Mouse (Mus musculus): ENCODE measurements around the gene Dnajc12. TPM values are rescaled to one million over a fixed set of nuclear protein-coding genes. Genes with fewer than 3 reads are reported as not detected.
"Not testable (repeated sequence)": the region's sequence is repeated elsewhere in the genome, so short reads cannot be mapped to it uniquely, and the experiment has no call there.

Dnajc12 gene
- polyA plus RNA-seq, 1 experiment: 0.22 TPM

DNA sequence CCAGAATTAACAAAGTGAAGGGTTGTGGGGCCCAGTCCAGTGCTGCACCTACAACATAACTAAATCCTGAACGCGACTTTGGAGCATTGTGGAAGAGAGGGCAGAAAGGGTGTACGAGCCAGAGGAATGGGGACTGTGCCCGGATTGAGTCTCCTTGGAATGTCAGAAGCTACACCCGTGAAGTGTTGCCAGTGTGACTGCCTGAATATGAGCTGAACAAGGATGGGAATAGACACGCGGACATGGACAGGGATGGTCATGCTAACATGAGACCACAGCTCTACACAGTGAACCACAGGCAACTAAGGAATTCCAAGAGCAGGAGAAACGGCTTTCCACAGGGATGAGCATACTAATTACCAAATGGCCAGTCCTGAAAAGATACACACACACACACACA, 49.9 kb downstream of the Dnajc12 start:
- WGBS: 92% methylated on average over 8 of the region's 8 CpGs
- no peak for TF ChIP-seq POLR2A (IDR thresholded peaks at IDR 0.05; ENCODE audit: low read depth, low read length)
- TF ChIP-seq CTCF (IDR thresholded peaks at IDR 0.05; ENCODE audit: extremely low read depth, insufficient read length, insufficient replicate concordance, low read depth, low read length): no peak
- Histone ChIP-seq H3K4me1 (ENCODE audit: control insufficient read depth, insufficient read depth, insufficient read length, low read length) (no peaks in the 10 kb centered on the region), H3K27me3 (ENCODE audit: control insufficient read depth, insufficient read depth, low read length) (no peaks in the 10 kb centered on the region), H3K4me3 (ENCODE audit: low read depth, low read length) (no peak overlapping the region), H3K36me3 (ENCODE audit: control insufficient read depth, insufficient read depth, low read length) (no peaks in the 10 kb centered on the region), H3K27ac (ENCODE audit: insufficient read depth, low read depth, low read length) (no peak overlapping the region)

DNA sequence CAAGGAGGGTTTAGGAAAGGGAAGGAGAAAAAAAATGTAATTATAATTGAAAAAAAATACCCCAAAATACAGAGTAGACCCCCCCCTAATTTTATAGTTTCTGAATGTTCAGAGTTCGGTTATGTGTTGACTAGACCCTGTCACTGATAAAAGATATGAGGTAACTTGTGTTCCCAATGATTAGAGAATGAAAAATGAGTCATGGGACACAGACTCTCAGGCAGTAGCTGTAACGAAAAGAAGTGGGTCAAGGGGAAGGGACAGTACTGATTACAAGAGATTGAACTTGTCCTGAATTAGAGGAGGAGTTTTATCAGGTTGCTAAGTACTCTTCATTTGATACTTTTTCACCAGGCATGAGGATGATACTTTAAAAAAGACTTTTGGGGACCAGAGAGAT, 50.6 kb downstream of the Dnajc12 start:
- no peak overlapping the region for H3K27ac ChIP-seq (ENCODE audit: insufficient read depth, low read depth, low read length)
- H3K36me3 ChIP-seq (ENCODE audit: control insufficient read depth, insufficient read depth, low read length): no peaks in the 10 kb centered on the region
- 38% methylated on average over 2 of the region's 2 CpGs for WGBS
- H3K27me3 ChIP-seq (ENCODE audit: control insufficient read depth, insufficient read depth, low read length): no peaks in the 10 kb centered on the region
- H3K4me3 ChIP-seq (ENCODE audit: low read depth, low read length): no peak overlapping the region
- no peak for TF ChIP-seq POLR2A (IDR thresholded peaks at IDR 0.05; ENCODE audit: low read depth, low read length)
- no peak for TF ChIP-seq CTCF (IDR thresholded peaks at IDR 0.05; ENCODE audit: extremely low read depth, insufficient read length, insufficient replicate concordance, low read depth, low read length)
- no peaks in the 10 kb centered on the region for H3K4me1 ChIP-seq (ENCODE audit: control insufficient read depth, insufficient read depth, insufficient read length, low read length)

DNA sequence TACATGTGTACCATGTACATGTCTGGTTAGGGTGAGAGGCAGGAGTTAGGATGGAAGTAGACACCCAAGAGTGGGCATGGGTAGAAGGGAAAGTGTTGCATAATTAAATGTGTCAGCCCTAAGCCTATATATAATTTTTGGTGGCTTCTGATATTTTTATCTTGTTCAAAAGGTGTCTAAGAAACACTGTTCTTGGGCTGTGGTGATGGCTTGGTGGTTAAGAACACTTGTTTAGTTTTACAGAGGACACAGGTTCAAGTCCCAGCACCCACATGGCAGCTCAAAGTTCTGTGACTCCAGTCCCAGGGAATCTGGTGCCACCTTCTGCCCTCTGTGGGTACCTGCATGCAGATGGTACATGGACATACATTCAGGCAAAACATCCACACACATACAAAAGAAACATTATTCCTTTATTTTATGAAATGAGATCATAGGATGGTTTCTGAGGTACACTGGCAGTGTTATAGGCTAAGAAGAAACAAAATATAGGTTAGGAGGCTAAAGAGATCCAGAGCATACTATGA, 56.6 kb downstream of the Dnajc12 start:
- TF ChIP-seq CTCF (IDR thresholded peaks at IDR 0.05; ENCODE audit: extremely low read depth, insufficient read length, insufficient replicate concordance, low read depth, low read length): no peak
- TF ChIP-seq POLR2A (IDR thresholded peaks at IDR 0.05; ENCODE audit: low read depth, low read length): no peak
- Histone ChIP-seq H3K4me1 (ENCODE audit: control insufficient read depth, insufficient read depth, insufficient read length, low read length) (no peaks in the 10 kb centered on the region), H3K36me3 (ENCODE audit: control insufficient read depth, insufficient read depth, low read length) (no peaks in the 10 kb centered on the region), H3K27me3 (ENCODE audit: control insufficient read depth, insufficient read depth, low read length) (no peaks in the 10 kb centered on the region), H3K27ac (ENCODE audit: insufficient read depth, low read depth, low read length) (no peak overlapping the region), H3K4me3 (ENCODE audit: low read depth, low read length) (no peak overlapping the region)

DNA sequence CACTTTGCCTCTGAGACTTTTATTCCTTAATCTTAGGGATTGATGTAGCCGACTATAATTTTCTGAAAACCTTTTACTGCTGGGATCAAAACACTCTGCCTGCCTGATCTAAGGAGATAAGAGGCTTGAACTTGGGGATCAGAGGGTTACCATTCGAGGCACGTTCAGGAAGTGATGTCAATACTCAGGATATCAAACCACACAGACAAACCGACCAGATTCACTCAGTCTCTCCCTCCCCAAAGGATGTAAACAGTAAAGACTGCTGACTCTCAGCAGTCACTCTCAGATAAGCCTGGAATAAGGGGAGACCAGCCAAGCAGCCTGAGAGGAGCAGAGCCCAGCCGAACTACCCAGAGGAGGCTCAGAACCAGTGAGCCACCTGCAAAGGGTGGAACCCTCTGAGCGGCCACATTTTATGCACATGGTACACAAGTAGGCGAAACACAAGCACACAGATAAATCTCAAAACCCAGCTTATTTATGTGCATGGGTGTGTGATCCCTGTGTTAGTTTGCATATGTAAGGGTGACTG, 57.5 kb downstream of the Dnajc12 start:
- TF ChIP-seq POLR2A (IDR thresholded peaks at IDR 0.05; ENCODE audit: low read depth, low read length) (no peak), CTCF (IDR thresholded peaks at IDR 0.05; ENCODE audit: extremely low read depth, insufficient read length, insufficient replicate concordance, low read depth, low read length) (no peak)
- H3K27ac ChIP-seq (ENCODE audit: insufficient read depth, low read depth, low read length): no peak overlapping the region
- 45% methylated on average over 7 of the region's 7 CpGs for WGBS

DNA sequence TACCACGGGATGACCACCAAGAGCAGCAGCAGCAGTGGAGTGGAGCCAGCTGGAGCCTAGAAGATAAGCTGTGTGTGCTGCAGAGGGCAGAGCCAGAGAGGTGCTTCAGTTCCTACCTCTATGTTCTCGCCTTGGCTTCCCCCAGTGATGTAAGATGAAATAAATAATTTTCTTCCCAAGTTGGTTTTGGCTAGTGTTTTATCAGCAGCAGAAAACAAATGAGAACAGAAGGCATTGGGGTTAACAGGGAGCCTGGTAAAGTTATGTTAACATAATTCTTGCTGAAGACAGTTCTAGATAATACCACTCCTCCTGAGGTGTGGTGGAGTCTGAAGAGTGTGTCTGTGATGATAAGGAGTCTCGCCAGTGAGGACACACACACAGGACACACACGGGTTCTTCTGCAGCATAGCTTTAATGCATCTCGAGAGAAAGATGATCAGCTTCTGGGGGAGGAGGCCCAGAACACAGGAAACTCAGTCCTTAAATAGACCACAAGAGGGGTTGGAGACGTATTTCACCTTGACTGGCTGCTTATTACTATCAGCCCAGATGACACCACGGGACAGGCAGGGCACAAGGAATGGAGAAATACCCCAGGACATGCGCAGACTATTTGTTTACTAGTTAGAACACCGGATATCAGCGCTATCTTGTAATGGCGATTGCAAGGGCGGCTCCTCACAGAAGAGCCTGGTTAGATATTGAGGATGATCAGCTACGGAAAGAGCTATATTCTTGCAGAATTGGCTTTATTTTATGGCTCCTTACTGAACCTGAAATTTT, 62.6 kb downstream of the Dnajc12 start:
- not testable (repeated sequence) for H3K4me3 ChIP-seq (ENCODE audit: low read depth, low read length); H3K36me3 ChIP-seq (ENCODE audit: control insufficient read depth, insufficient read depth, low read length); H3K4me1 ChIP-seq (ENCODE audit: control insufficient read depth, insufficient read depth, insufficient read length, low read length); H3K27ac ChIP-seq (ENCODE audit: insufficient read depth, low read depth, low read length); H3K27me3 ChIP-seq (ENCODE audit: control insufficient read depth, insufficient read depth, low read length)
- WGBS: 84% methylated on average over 13 of the region's 13 CpGs

More for the DNA sequence above, 57.5 kb downstream of the Dnajc12 start:
- Histone ChIP-seq H3K36me3 (ENCODE audit: control insufficient read depth, insufficient read depth, low read length) (no peaks in the 10 kb centered on the region), H3K27me3 (ENCODE audit: control insufficient read depth, insufficient read depth, low read length) (no peaks in the 10 kb centered on the region), H3K4me1 (ENCODE audit: control insufficient read depth, insufficient read depth, insufficient read length, low read length) (no peaks in the 10 kb centered on the region), H3K4me3 (ENCODE audit: low read depth, low read length) (no peak overlapping the region)

DNA sequence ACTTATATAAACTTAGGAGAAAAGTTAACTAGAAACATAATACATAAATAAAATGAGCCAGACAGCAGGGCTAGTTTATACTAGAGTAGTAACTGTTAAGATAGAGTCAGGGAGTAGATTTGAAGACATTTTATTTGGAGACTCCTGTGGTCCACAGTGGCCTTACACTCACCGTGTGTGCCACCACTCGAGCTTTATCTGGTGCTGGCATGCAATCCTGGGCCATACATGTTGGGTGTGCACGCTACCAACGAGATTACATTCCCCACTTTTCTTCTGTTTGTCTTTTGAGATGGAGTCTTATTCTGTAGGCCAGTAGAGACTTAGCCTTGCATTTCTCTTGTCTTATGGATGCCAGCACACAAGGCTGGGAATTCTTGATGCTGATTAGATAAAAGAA, 71.7 kb downstream of the Dnajc12 start:
- no peaks in the 10 kb centered on the region for H3K27me3 ChIP-seq (ENCODE audit: control insufficient read depth, insufficient read depth, low read length)
- 82% methylated on average over 4 of the region's 4 CpGs for WGBS
- no peaks in the 10 kb centered on the region for H3K36me3 ChIP-seq (ENCODE audit: control insufficient read depth, insufficient read depth, low read length)
- no peaks in the 10 kb centered on the region for H3K4me1 ChIP-seq (ENCODE audit: control insufficient read depth, insufficient read depth, insufficient read length, low read length)
- no peak overlapping the region for H3K27ac ChIP-seq (ENCODE audit: insufficient read depth, low read depth, low read length)
- H3K4me3 ChIP-seq (ENCODE audit: low read depth, low read length): no peak overlapping the region
- TF ChIP-seq CTCF (IDR thresholded peaks at IDR 0.05; ENCODE audit: extremely low read depth, insufficient read length, insufficient replicate concordance, low read depth, low read length): no peak
- TF ChIP-seq POLR2A (IDR thresholded peaks at IDR 0.05; ENCODE audit: low read depth, low read length): no peak

DNA sequence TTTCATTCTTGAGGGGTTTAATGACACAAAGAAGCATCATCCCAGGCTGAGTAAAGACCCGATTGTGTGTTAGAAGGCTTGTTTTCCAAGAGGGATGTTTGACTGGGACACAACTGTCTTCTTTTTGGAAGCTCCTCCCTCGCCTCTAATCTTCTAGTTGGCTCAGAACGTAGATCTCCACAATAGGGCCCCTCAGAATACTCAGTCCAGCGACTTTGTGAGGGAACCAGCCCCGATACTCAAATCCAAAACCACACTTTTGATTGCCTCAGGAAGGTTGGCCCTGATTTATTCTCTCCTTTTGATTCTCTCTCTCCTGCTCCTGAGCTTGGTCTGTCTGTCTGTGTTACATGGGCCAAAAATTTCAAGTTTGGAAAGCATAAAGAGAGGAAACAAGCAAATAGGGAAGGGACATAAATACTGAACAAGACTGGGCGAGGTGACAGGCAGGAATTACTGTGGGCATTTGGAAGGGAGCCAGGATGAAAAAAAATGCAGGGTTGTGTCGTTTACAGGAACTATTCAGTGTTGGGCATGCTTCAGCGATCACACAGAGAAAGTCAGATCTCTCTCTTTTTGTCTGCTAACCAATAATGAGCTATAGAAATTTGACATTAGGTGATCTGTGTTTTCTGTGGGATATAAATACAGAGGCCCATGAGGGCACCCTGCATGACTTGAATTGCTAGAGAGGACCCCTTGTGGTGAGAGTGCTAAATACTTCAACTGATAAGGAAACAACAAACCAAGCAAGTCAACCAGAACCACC, 73.1 kb downstream of the Dnajc12 start:
- H3K4me1 ChIP-seq (ENCODE audit: control insufficient read depth, insufficient read depth, insufficient read length, low read length): no peaks in the 10 kb centered on the region
- no peaks in the 10 kb centered on the region for H3K36me3 ChIP-seq (ENCODE audit: control insufficient read depth, insufficient read depth, low read length)
- H3K4me3 ChIP-seq (ENCODE audit: low read depth, low read length): no peak overlapping the region
- 42% methylated on average over 8 of the region's 8 CpGs for WGBS
- no peaks in the 10 kb centered on the region for H3K27me3 ChIP-seq (ENCODE audit: control insufficient read depth, insufficient read depth, low read length)
- no peak for TF ChIP-seq POLR2A (IDR thresholded peaks at IDR 0.05; ENCODE audit: low read depth, low read length)
- no peak for TF ChIP-seq CTCF (IDR thresholded peaks at IDR 0.05; ENCODE audit: extremely low read depth, insufficient read length, insufficient replicate concordance, low read depth, low read length)
- H3K27ac ChIP-seq (ENCODE audit: insufficient read depth, low read depth, low read length): no peak overlapping the region

Measured in small intestine, adult 2 months (tissue).